Mouse (Mus musculus): Measurements from ENCODE around the gene Gm28048.

Gene Gm28048

GRCm38 (mm10) chr11:22952668-22953067, 29.2 kb downstream of the Gm28048 start:
- no peak for DNase-seq (ENCODE audit: extremely low spot score, low read depth, low spot score)

DNA sequence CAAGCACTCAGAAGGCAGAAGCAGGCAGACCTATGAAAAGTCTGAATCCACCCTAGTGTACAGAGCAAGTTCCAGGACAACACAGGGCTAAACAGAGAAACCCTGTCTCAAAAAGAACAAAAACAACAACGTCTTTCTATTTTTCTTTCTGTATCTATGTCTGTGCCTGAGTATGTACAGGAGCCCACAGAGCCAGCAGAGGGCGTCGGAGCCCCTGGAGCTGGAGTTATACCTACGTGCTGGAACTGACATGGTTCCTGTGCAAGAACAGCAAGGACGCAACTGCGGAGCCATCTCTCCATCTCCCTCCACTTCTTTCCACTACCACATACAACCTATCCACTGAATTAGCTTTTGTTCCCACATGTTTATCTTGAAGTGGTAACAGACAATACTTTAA, 31.8 kb downstream of the Gm28048 start:
- DNase-seq (ENCODE audit: extremely low spot score, low read depth, low spot score), result no peak

DNA sequence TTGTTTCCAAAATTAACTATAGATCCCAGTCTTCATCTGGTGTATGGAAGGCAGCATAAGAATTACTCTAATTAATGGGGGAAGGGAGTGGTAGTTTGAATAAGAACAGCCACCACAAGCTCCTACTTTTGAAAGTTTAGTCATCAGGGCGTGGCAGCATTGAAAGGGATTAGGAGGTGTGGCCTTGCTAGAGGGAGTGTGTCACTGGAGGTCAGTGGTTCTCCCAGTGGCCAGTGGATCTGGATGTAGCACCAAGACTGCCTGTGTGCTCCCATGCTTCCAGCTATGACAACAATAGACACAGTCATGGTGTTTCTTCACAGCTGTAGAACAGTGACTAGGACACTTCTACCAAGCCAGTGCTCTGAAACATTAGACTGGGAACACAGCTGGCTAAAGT, 32.8 kb downstream of the Gm28048 start:
- DNase-seq (ENCODE audit: extremely low spot score, low read depth, low spot score), result no peak

- no peak for DNase-seq (ENCODE audit: extremely low spot score, low read depth, low spot score)
These were observed 42.9 kb downstream of the Gm28048 start for GRCm38 (mm10) chr11:22938983-22939382.

DNA sequence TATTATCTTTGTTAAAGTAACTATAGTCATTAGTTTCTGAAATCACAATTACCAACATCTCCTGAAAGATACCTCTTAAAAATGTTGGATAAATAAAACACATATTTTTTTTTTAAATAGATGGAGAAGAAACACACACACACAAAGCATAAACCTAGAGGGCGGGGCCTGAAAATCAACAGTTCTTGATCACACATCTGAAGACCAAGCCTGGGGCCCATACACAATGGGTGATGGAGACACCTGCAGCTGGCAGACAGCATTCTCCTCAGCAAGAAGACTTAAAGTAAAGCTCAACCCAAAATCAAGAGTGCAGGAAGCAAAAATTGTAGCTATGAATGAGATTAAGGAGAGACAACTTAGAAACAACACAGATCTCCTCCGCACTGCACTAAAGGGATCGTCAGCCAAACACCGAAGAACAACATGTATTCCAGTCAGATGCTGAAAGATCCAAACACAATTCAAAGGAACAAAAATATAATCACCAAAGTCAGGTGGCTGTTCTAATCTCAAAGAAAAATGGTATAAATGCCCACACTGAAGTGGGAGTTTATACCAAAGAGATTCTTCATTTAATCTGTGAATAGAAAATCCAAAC, 44.1 kb downstream of the Gm28048 start:
- DNase-seq (ENCODE audit: extremely low spot score, low read depth, low spot score), result no peak

DNA sequence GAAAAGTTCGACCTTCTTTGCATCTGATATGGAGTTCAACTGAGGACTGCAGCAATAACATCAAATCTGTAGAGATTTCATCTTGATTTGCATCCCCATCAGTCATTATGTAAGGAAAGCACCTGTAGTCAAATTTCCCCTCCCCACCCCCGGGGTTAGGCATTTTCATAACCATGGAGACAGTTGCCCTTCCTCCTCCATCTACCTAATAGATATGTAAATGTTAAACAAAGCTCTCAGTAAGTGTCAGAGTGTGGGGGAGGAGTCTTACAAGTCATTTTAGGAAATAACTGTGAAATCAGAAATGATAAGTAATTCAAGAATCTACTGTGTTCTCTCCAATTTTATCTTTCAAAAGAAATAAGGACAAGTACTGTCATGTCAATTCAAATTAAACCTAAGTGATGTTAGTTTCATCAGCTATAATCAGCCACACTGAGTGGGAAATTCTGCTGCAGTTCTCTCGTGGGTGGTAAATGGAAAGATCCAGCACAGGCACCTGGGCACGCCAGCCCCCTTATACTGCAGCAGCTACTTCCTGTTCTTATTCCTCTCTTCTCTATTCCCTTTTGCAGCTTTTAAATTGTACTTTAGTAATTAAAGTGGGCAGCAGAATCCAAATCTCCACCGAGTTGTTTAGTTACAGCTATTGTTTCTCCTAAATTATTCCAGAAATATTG, 45.3 kb downstream of the Gm28048 start:
- DNase-seq (ENCODE audit: extremely low spot score, low read depth, low spot score), result no peak

DNA sequence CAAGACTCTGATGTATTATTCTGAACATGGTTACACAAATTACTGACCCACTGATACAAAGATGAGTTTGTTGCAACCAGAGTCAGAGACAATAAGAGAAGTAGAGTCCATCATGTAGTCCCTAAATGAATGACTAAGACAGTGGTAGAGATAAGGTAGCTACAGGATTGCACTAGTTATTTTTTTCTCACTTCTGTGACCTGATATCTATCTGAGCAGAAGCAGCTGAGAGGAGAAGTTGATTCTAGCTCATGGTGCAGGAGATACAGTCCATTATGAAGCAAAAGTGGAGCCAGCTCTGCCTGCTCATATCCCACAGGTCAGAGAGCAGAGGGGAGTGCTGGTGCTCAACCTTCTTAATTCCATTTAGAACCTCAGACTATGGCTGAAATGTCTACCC, 49.7 kb downstream of the Gm28048 start:
- no peak for DNase-seq (ENCODE audit: extremely low spot score, low read depth, low spot score)

DNA sequence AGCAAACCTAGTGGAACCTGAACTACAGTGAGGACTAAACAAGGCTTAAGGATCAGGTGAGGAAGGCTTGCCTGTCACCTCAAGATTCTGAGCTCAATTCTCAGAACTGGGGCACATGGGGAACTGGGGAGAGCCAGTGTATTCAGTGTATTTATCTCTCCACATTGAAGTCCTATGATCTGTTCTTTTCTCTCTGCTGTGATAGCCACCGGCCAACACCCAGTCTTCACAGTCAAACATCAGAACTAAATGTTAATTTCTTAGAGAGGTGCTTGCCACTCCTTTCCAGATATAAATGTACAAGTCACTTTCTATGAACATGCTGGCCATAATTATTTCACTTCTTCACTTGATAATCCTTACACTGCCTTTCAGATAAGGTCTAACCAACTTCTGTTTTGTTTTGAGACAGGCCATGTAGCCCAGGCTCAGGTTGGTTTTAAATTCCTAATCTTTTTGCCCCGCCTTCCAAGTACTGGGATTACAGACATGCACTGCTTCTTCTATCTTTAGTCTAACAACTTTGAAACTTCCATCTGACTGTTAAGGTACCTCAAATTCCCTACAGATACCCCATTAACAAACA, 50.5 kb downstream of the Gm28048 start:
- no peak for DNase-seq (ENCODE audit: extremely low spot score, low read depth, low spot score)

- DNase-seq (ENCODE audit: extremely low spot score, low read depth, low spot score), result no peak
These were observed 51.8 kb downstream of the Gm28048 start for GRCm38 (mm10) chr11:22930129-22930528.

DNA sequence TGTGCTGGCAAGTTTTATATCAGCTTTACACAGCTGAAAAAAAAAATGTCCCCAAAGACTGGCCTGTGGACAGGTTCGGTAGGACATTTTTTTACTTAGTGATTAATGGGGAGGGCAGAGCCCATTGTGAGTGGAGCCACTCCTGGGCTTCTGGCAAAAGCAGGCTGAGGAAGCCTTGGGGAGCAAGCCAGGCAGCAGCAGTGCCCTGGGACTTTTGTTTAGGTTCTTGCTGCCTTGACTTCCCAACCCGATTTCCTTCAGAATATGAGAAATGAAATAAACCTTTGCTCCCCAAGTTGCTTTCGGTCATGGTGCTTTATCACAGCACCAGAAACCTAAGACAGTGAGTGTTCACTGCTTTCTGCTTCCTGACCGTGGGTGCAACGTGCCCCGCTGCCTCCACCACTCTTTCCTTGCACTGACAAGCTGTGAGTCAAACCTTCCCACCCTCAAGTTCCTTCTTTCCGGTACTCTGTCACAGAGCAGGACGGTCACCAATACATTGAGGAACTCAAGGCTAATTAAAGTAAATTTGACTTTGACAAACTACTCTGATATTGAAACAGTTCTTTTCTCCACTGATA, 53.2 kb downstream of the Gm28048 start:
- no peak for DNase-seq (ENCODE audit: extremely low spot score, low read depth, low spot score)

- no peak for DNase-seq (ENCODE audit: extremely low spot score, low read depth, low spot score)
These were observed 58.3 kb downstream of the Gm28048 start for GRCm38 (mm10) chr11:22923606-22924005.

DNA sequence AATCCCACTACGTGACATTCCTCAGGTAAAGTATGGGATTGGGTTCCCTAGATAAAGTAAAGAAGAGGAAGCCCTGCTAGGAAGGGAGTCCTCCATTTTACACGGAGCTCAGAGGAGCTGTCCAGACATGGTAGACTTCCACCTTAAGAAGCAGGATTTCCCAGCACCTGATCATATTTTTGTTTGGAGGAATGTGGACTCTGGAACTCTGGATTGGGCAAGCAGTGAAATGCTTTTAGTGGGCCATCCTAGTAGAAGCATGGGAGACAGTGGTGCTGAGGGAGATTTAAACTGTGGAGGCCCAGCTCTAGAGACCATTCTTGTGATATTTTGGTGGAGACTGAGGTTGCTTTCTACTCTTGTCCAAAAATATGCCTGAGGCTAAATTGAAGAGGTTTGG, 59.3 kb downstream of the Gm28048 start:
- DNase-seq (ENCODE audit: extremely low spot score, low read depth, low spot score), result no peak

- DNase-seq (ENCODE audit: extremely low spot score, low read depth, low spot score), result no peak
These were observed 62.6 kb downstream of the Gm28048 start for GRCm38 (mm10) chr11:22919336-22919735.

DNA sequence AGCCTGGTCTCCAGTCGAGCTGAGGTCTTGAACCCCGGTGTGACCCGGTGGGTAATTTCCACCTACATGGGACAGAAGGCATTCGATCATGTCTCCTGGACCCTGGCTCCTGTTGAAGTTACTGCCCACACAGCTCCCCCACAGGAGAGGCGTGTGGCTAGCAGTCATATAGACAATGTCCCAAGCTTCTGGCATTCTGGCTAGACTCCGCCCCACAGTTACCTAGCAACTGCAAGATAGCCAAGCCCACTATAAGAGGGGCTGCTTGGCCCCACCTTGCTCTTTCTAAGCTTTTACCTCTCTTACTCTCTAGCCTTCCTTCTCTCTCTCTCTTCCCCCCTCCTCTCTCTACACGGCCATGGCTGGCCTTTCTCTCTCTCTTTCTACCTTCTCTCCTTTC, 64.1 kb downstream of the Gm28048 start:
- no peak for DNase-seq (ENCODE audit: extremely low spot score, low read depth, low spot score)

- no peak for DNase-seq (ENCODE audit: extremely low spot score, low read depth, low spot score)
These were observed 68.1 kb downstream of the Gm28048 start for GRCm38 (mm10) chr11:22913744-22914143.

DNA sequence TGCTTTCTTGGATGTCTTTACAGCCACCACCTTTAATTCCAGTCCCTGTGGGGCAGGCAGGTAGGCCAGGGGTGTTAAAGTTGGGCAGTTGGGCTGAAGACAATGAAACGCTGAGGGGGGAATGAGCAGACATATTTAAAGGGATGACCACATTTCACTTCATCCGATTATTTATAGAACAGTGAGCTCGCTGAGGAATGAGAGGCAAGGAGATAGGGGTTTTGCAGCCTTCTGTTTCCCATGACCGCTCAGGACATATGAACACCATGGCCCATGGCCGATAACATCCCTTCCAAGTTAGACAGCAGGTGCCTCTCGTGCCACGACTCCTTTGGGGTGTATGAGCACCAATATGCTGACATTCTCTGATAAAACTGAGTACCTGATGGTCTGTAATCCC, 70.1 kb downstream of the Gm28048 start:
- DNase-seq (ENCODE audit: extremely low spot score, low read depth, low spot score), result no peak

DNA sequence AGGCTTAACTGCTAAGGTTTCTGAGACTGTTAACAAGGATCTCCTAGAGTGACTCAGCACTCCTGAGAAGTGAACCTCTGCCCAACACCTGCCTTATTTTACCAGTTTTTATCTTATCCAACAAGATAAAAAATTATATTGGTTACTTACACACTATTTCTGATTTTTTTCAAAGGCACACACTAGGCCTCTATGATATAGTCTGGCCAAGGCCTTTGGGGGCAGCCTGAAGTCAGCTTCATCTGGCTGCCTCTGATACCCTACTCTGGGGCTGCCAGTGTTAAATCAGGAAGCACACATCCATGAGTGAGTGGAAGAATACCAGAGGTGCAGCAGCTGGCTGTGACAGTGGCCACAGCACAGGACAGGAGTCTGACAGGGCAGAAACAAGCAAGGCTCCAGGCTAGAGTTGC, 75.4 kb downstream of the Gm28048 start:
- DNase-seq (ENCODE audit: extremely low spot score, low read depth, low spot score), result no peak

DNA sequence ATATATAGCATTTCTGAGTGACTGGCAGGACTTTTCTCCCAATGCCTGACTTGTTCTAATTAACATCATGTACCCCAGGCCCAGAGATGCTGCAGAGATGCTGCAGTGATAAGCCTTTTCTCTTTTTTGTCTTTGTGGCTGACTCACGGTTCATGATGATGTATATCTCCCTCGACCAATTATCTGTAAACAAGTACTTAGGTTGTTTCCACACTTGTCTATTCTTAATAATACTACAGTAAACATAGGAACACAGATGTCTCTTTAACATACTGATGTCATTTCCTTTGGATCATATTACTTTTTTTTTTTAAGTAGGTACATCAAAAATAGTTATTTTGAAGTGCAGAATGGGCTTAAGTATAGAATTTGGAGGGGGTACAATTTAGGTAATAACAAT, 79.0 kb downstream of the Gm28048 start:
- DNase-seq (ENCODE audit: extremely low spot score, low read depth, low spot score), result no peak

- DNase-seq (ENCODE audit: extremely low spot score, low read depth, low spot score), result no peak
These were observed 81.8 kb downstream of the Gm28048 start for GRCm38 (mm10) chr11:22900041-22900440.

DNA sequence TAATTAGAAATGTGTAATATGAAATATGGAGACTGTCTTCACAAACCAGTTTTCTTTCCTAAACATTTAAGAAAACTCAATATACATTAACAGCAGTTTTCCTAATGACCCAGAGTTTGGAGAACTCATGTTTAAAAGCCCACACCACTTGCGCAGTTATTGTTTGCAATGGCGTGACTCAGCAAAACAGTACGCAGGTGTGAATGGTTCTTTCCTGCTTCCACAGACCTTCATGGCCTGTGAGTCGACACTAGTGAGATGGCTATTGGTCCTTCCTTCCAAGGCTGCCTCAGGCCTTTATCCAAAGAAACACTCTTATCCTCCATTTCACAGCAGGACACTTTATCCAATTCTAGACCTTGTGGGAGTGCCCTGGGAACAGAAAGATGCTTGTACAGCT, 84.2 kb downstream of the Gm28048 start:
- DNase-seq (ENCODE audit: extremely low spot score, low read depth, low spot score), result no peak

DNA sequence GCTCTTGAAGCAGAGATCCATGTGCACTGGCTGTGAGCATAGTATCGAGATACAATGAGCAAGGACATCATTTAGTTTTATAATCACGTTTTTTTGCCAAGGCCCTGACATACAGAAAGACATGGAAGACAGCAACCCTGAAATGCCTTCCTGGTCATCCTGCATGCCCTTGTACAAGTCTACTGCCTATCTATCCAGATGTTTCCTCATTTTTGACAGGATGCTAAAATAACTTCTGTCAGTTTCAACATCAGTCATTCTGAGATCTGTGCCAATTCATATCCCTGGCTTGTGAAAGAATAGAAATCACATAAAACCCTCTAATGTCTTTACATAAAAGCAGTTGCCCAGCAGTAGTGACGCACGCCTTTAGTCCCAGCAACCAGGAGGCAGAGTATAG, 84.8 kb downstream of the Gm28048 start:
- no peak for DNase-seq (ENCODE audit: extremely low spot score, low read depth, low spot score)

DNA sequence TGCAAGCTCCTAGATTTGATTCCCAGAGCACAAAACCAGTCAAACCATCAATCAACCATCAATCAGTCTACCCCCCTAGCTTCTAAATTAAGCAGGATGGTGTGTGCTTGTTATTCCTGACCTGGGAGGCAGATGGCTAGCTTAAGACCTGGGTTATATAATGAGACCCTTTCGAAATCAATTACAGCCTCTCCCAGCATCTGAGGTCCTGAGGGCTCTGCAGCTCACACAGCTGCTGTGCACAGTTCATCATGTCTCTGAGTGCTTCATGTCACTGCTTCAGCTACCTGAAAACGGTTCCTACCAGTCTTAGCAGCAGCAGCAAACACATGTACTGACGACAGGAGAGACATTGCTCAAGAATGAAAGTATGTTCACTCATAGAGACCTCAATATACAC, 88.8 kb downstream of the Gm28048 start:
- DNase-seq (ENCODE audit: extremely low spot score, low read depth, low spot score), result peak; percentile 5

Data from hindlimb bud, embryonic 11.5 days (tissue).